Mouse (Mus musculus) kidney, postnatal 36 days (tissue): Measurements from ENCODE around the gene Rab3a.

Experiments used
- DNase-seq, 2 experiments: peaks; one replicate each; pipeline ENCODE4 v3.0.0; 2021 to 2022; ENCODE audit warnings: mixed read lengths in 2 of 2

The Rab3a gene

GRCm38 (mm10) chr8:70760350-70760749 is 5.9 kb downstream of the Rab3a start:
- DNase-seq = no peak

GRCm38 (mm10) chr8:70760775-70761406 is 6.4 kb downstream of the Rab3a start, which contains the start of gene Mpv17l2:
Gene Mpv17l2 (minus strand): TSS chr8:70760946.
- DNase-seq = peak; percentile 97 to 99

DNA sequence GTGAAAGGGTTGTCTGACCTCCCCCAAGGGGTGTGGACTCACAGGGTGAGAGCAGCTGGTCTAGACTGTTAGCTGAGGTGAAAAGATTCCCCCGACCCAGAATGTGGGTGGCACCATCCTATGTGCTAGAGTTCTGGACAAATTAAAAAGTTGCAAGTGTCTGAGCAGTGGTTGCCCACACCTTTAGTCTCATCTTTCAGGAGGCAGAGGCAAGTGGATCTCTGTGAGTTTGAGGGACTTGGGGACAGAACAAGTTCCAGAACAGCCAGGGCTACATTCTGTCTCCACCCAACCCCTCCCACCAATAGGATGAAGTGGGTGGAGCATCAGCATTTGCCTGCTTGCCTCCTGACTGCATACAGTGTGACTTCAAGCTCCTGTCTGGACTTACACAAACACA is 7.6 kb downstream of the Rab3a start:
- DNase-seq = no peak

DNA sequence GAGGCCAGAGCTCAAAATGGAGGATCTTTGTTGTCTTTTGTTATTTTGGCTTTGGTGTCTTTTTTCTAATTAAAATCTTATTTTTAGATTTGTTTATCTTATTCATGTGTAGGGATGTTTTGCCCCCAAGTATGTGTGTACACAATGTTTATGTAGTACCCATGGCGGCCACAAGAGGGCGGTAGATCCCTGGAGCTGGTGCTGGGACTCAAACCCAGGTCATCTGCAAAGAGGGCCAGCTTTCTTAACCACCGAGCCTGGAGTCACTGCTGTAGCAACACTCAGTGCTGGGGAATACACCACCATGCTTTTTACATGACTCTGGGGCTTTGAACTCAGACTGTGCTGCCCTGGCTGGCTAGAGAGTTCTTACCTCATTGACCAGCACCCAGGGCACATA is 8.9 kb downstream of the Rab3a start:
- peak in 1 of 2 experiments; percentile 85 for DNase-seq

DNA sequence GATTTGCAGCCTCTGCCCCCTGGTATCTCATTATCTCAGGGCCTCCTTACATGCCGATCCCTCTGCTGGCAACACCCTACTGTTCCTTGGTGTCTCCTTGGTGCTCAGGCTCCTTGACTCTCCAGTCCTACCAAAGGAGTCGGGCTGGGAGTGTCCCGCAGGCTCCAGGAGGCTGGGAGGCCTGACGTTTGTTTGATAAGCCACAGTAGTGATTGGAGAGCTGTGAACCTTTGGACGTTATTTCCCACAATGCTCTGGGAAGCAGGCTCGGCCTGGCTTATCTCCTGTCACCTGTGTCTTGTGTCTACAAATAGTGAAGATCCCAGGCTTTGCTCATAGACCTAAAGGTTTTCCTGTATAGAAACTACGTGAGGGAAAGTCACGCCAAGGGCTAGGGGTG is 9.5 kb downstream of the Rab3a start:
- DNase-seq = no peak

DNA sequence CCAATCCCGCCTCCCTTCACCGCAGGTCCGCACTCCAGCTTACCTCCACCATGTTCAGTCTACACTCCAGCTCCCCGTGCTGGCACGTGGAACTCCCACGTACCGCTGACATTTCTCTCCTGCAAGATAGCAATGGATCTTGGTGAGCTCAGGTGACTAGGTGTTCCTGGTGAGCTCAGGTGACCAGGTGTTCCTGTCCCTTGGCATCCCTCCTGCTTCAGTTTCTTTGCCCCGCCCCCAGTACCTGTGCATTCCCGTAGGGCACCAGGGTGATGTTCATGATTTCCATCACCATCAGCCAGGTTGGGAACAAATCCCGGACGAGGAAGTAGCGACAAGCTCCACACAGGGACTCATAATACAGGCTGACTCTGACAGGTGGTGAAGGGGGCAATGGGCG is 10.2 kb downstream of the Rab3a start:
- no peak for DNase-seq

DNA sequence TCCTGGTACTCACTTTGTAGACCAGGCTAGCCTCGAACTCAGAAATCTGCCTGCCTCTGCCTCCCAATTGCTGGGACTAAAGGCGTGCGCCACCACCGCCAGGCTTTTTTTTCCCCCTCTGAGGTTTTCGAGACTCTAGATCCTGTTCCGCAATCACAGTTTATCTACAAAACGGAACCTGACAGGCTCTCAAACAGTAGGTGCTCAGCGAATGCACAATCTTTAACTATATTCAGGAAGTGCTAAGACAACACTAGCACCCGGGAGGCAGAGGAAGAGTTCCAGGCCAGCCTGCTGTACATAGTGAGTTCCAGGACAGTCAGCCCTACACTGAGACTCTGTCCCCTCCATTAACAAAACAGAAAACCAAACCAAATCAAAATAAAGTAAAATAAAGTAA is 10.8 kb downstream of the Rab3a start:
- no peak for DNase-seq

- DNase-seq = peak in 1 of 2 experiments; percentile 73
Measured at GRCm38 (mm10) chr8:70765838-70766570, 11.5 kb downstream of the Rab3a start.

DNA sequence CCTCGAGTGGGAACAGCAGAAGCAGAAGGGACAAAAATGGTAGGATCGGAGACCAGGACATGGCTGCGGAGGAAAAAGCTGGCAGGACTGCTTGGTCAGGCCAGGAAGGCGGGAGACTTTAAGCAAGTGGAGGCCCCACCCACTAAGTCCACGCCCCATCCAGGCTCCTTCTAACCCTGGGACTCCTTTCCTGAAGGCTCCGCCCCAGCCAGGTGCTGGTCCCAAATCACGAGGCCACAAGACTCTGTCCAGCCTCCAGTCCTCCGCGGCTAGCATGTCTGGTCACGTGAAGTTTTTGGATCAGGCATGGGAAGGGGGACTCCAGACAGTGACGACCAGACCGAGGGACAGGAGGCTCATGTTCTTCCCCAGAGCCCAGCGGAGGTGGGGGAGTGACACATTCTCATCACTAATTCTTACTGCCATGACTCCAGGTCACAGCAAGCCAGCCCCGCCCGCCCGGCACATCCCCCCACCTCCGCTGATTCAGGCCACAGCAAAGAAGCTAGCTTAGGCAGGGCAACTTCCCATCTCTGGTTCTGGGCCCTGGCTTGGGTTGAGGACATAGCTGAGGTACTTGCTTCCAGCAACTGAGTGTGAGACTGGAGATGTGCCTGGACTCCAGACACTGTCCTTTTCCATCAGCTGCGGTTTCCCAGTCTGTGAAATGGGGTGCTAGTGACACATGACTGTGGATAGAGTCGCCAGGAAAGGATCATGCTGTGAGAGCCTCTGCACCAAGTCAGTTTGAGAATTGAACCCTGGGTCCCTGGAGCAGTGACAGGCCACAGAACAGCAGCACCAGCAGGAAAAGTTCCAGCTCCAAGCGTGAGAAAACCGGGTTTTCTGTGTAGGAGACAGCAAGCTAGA is 12.3 kb downstream of the Rab3a start:
- DNase-seq = peak; percentile 92 to 95

GRCm38 (mm10) chr8:70767503-70767902 is 13.0 kb downstream of the Rab3a start:
- DNase-seq = no peak

- no peak for DNase-seq
Measured at GRCm38 (mm10) chr8:70768231-70768776, 13.8 kb downstream of the Rab3a start.

DNA sequence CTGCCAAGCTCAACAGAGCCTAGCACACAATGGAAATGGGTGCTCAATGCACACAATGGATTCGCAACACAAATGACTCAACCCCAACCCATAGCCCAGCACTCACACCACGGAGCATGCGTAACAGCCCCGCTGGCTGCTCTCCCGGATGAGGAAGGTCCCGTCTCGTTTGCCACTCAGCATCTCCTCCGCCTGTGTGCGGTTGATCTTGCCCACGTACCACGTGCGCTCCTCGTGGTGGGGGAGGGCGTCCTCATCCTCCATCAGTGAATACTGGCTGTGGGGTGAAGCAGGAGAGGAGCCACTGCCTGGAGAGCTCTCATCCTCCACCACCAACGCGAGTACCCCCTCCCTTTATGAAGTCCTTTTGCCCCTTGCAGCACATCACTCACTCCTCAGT is 14.5 kb downstream of the Rab3a start:
- no peak for DNase-seq

GRCm38 (mm10) chr8:70769359-70769758 is 14.9 kb downstream of the Rab3a start:
- peak; percentile 97 to 99 for DNase-seq

- DNase-seq = no peak
Measured at GRCm38 (mm10) chr8:70769858-70770257, 15.4 kb downstream of the Rab3a start.

DNA sequence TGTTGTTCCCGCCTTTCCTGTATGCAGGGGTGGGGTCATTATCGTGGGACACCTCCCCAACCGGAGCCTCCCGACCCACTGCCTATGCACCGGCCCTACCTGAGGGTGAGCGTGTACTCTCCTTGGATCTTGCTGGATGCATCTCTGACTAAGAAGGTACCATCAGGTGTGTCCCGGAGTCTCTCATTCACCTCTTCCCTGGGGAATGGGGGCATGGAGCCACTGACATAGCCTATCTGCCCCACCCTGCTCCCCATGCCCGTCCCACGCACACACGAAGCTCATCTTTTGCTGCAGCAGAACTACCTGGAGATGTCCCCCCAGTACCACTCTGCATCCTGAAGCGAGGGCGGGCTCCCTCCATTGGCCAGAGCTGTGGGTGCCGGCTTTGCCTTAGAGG is 16.3 kb downstream of the Rab3a start:
- DNase-seq = no peak

DNA sequence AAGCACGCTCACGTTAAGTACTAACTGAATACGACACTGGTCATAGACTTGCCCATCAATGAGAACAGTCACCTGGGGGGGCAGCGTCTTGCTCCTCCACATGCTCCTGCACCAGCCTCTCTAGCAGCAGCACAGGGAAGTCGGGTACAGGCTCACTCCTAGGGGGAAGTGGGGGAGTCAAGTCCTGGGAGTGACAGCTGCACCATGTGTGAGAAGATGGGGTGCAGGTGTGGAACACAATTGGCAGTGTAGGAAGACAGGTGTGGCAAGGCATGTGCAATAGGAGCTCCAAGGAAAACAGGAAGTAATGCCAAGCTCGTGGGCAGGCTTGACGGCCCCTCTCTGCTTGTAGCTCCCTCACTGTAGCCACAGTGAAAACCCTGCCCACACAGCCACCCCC is 16.7 kb downstream of the Rab3a start:
- DNase-seq = no peak

- no peak for DNase-seq
Measured at GRCm38 (mm10) chr8:70772075-70772474, 17.6 kb downstream of the Rab3a start.

GRCm38 (mm10) chr8:70772890-70773289 is 18.4 kb downstream of the Rab3a start:
- no peak for DNase-seq

DNA sequence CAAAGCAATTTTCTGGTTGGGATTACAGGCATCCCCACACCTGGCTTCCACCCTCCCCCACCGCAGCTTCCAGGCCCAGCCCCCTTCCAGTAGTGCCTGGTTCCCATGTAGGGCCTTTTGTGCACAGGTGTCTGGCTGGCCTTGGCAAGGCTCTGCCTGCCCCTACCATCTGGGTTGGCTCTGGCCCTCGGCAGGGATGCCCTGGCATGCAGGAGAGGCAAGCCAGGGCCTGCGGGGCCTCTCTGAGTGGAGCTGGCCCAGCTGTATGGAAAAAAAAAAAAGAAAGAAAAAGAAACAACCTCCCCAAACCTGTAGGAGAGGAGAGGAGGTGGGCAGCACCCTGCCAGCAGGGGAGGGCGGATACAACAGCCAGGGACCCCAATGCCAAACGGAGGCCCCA is 18.9 kb downstream of the Rab3a start:
- no peak for DNase-seq

DNA sequence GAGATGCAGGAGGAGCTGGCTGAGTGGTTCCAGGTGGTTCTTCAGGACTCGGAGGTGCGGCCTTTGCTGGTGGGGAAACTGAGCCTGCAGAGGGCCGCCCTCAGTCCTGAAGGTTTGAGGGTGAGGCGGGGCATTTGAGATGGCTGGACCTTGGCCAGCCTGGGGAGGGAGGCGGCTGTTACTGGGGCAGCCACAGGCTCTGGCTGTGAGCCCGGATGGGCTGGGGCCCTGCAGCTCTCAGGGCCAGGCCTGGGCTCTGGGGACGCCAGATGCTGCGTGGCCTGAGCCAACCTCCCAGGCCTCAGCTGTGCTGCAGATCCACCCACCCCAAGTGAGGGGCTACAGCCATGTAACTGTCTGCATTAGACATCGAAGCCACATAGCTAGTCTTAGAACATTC is 19.4 kb downstream of the Rab3a start:
- DNase-seq = peak; percentile 87 to 90

DNA sequence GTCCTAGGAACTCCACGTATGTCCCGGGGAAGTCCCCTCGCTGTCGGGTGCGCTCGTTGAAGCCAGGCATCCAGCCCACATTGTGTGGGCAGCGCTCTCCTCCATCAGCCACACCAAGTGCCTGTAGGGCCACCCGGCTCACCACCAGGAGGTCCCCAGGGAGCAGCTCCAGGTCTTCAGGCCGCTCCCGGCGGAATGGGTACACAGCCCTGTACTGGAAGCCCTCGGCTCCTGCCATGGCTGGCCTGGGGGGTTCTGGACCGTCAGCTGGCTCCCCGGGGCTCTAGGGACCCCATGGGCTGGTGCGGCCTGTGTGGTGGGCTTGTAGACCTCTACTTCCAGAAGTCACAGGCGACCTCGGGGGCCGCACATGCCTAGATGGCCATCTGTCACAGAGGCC is 20.3 kb downstream of the Rab3a start:
- DNase-seq = no peak

DNA sequence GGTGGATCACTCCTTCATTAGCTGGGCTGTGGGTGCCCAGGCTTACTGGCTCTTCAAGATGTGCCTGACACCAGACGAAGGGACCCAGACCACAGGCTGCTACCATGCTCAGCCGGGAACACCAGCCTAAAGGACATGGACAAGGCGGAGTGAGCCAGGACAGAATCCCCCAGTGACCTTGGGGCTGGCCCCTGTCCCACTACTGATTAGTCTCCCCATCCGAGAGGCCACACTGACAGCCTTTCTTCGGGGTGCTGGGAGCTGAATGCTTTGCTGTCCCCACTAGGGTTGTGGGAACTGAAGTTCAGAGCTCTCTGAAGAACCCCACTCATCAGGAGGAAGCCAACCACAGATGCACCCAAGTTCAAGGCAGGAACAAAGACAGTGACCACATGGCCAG is 20.7 kb downstream of the Rab3a start:
- no peak for DNase-seq

GRCm38 (mm10) chr8:70775851-70776495 is 21.5 kb downstream of the Rab3a start:
- no peak for DNase-seq
